Mouse (Mus musculus): ENCODE measurements around the gene Wfs1. TPM values are rescaled to one million over a fixed set of nuclear protein-coding genes. Genes with fewer than 3 reads are reported as not detected.
A peak's percentile ranks its signal among the peaks of the same experiment; 100 is the strongest.

Gene Wfs1
- total RNA-seq, 2 experiments from 2014 or later, result 81.6 to 82.0 TPM

DNA sequence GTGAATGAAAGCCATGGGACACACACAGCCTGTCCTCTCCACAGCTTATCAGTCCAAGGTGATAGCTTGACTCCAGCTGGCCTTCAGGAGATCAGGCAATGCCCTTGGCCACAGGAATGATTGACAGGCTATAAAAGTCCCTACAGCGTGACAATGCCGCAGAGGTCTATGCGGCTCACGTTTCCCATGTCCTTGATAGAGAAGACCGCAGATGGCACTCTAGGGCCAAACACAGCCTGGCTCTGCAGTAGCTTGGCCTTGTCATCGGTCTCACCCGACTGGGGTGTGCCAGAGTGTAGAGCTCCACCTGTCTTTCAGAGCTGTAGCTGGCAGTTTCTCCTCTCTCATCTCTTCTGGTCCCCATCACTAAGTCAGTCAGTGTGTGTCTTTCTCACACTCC is 52.5 kb downstream of the Wfs1 start:
- intact Hi-C loops (cut with DNase I), result loop anchor here (5.0 kb wide), 1 partner anchor 99 kb away; no protein-coding TSS in a partner anchor
- DNase-seq, result no peak

DNA sequence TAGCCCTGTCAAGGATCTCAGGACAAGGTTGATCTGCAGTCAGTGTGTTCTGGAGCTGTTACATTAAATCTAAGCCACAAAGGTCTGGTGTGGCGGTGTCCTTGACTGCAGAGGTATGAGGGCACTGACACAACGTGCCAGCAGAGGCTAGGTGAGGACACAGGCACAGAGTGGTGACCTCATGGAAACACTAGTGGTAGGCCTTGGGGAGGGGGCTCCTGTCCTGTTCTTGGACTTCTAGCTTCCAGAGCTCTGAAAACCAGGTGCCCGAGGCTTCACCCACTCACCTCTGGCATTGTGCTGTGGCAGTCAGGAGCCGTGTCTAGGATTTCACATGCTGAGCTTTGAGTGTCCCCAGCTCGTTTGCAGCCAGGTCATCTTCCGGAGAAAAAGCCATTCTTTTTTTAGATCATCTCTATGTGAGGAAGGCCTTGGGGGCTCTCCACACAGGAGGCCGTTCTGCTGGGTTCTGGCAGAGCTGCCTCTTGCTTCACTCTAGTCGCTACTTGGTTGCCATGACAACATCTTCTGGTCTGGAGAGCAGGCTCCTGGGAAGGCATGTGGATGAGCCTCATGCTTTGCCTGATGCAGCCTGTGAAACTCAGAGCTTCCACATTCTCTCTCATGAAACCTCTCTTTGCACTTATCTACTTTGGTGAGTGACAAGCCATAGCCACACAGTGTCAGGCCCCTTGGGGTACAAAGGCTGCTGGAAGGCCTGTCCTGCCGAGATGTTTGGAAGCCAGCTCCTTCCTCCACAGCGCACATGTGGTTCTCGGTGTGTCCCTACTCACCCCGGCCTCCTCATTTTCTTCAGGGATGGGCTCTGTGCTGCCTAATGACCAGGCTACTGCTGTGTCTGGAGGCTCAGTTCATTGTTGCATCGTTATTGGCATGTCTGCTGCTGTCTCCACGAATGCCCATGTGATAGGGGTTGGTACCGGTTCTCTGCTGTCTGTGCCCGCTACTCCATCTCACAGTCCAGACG is 53.2 kb downstream of the Wfs1 start:
- intact Hi-C loops (cut with DNase I), result loop anchor here (5.0 kb wide), 1 partner anchor 98 kb away; no protein-coding TSS in a partner anchor

GRCm38 (mm10) chr5:36933383-36933782 is 55.6 kb downstream of the Wfs1 start:
- DNase-seq, result no peak
- intact Hi-C loops (cut with DNase I), result no loop called here

More for the DNA sequence above, 53.2 kb downstream of the Wfs1 start:
- peak in 1 of 2 experiments; percentile 25 for DNase-seq

DNA sequence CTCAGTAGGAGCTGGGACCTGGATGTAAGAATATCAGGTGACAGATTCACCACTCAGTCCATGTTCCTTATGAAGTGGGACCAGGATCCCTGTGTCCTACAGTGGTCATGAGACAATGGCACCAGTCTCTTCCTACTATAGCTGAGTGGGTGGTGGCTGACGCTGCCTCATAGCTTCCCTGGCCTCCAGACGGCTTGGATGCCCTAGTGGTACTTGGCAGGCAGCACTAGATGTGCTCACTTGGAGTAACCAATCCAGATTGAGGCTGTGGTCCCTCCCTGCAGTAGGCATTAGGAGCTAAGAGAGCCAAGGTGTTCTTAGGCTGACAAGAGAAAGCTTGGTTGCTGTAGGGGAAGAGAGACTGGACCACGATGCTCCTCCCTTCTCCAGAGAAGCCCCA is 59.6 kb downstream of the Wfs1 start:
- no peak for DNase-seq
- intact Hi-C loops (cut with DNase I), result no loop called here

DNA sequence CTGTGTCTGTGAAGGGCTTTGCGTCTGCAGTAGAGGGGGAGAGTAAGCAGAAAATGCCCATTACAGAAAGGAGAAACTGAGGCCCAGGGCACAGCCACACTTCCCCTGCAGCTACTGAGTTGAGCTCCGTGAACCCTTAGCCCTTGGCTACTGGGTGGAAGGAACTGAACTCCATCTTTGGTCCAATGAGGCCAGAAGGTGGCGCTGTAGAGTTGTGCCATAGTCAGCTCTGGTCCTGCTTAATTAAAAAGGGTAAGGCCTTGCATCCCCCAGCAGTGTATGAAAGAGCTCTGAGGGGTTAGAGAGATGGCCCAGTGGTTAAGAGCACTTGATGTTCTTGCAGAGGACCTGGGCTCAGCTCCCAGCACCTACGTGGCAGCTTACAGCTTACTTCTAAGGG is 60.3 kb downstream of the Wfs1 start:
- DNase-seq, result no peak
- intact Hi-C loops (cut with DNase I), result no loop called here

GRCm38 (mm10) chr5:36923826-36924700 is 64.9 kb downstream of the Wfs1 start:
- intact Hi-C loops (cut with DNase I), result loop anchor here (5.0 kb wide), 1 partner anchor 167 kb away; no protein-coding TSS in a partner anchor
- DNase-seq, result peak in 1 of 2 experiments; percentile 39

GRCm38 (mm10) chr5:36922811-36923210 is 66.2 kb downstream of the Wfs1 start:
- intact Hi-C loops (cut with DNase I), result loop anchor here (5.0 kb wide), 1 partner anchor 166 kb away; no protein-coding TSS in a partner anchor
- no peak for DNase-seq

DNA sequence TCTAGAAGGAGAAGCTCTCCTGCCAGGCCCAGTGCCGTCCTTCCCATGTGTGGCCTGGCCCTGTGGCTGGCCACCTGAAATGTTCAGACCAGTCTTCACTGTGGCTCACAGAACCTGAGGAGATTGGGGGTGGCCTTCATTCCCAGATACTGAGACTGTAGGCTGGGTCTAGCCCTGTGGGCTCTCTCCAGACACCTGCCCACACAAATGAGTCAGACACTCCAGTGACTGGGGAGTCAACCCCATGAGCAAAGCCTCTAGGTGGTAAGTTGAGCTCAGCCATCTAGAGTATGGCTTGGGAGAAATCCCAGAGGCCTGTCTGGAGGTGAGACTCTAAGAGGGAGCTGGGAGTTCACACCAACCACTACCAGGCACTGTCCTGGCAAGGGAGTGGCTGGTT is 67.1 kb downstream of the Wfs1 start:
- intact Hi-C loops (cut with DNase I), result loop anchor here (5.0 kb wide), 1 partner anchor 165 kb away; no protein-coding TSS in a partner anchor
- no peak for DNase-seq

GRCm38 (mm10) chr5:36920072-36920471 is 68.9 kb downstream of the Wfs1 start:
- DNase-seq, result no peak
- intact Hi-C loops (cut with DNase I), result loop anchor here (5.0 kb wide), 1 partner anchor 163 kb away; no protein-coding TSS in a partner anchor

- intact Hi-C loops (cut with DNase I), result loop anchor here (1.0 kb wide), 1 partner anchor 82 kb away; no protein-coding TSS in a partner anchor
- no peak for DNase-seq
These were observed 71.0 kb downstream of the Wfs1 start for GRCm38 (mm10) chr5:36918016-36918415.

GRCm38 (mm10) chr5:36917245-36917644 is 71.8 kb downstream of the Wfs1 start:
- intact Hi-C loops (cut with DNase I), result no loop called here
- no peak for DNase-seq

GRCm38 (mm10) chr5:36916581-36916980 is 72.4 kb downstream of the Wfs1 start:
- intact Hi-C loops (cut with DNase I), result no loop called here
- DNase-seq, result no peak

Other genes with a start within 250 kb of the Wfs1 start
- 10 to 100 TPM; 10.3 to 14.2 TPM for gene Bloc1s4, start 240.6 kb downstream of the Wfs1 start, total RNA-seq (2021)
- 100 to 1,000 TPM; 272 to 283 TPM for gene Mrfap1, start 192.4 kb downstream of the Wfs1 start, total RNA-seq (2021)
- 10 to 100 TPM; 17.8 to 20.0 TPM for gene Man2b2, start 158.6 kb downstream of the Wfs1 start, total RNA-seq (2021)
- gene Ppp2r2c, start 120.7 kb downstream of the Wfs1 start, total RNA-seq (2021), result under 1 TPM; 0.08 to 0.28 TPM
- gene Gm1043, start 96.2 kb upstream of the Wfs1 start, total RNA-seq (2021), result not detected

Data from heart, postnatal 36 days (tissue).